Mouse (Mus musculus) heart, adult 11 months (tissue): ENCODE results near the gene Mpo.

Source experiments
- DNase-seq: peaks from one replicate; pipeline ENCODE4 v3.0.0; 2022

Mpo gene

DNA sequence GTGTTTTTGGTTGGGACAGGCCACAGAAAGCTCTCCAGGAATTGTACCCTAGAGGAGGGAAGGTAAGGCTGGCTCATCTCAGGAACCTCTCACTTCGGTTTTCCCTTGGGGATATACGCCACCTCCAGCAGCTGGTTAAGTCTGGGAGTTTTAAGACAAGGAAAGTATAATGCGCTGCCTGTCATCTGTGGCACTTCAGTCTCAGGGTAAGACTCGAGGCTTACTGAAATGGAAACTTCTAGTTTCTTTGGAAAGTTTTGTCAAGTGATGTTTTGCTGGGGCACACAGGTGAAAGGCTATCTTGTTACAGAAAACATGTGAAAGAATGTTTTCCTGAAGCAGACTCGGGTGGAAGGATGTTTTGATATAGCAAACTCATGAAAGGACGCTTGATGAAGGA is 14.1 kb downstream of the Mpo start:
- no peak for DNase-seq

GRCm38 (mm10) chr11:87808236-87808635 is 14.9 kb downstream of the Mpo start:
- DNase-seq = no peak

DNA sequence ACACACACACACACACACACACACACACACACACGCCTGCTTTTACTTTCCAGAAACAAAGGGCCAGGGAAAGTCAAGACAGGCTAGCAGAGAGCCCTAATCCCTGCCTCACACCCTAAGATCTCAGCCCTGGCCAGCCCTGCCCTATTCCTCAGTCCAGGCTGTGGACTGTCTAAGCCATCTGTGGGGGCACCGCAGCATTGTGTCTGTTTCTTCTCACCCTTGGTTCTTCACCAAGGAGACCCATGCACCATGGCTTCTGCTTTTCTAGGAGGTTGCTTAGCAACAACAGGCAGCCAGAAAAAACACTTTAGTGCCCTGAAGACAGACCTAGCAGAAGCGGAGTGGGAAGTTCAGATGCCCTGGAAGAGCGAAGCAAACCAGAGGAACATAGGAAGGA is 18.0 kb downstream of the Mpo start:
- no peak for DNase-seq

DNA sequence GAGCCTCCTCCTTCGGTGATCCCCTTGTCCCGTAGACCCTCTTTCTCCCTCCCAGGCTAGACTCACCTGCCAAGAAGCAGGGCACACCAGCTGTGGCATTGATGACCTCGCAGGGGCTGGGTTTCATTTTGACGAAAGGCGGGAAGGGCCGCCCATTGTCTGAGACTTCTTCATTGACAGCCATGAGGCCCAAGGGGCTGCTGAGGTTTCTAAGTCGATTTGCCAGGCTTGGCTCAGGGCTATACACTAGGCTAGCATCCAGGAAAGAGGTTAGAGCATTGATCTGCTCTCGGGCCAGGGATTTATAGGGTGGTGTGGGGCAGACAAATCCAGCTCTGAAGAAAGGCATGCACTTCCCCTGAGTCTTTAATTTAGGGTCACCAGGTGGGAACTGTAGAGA is 21.4 kb downstream of the Mpo start:
- DNase-seq = no peak

DNA sequence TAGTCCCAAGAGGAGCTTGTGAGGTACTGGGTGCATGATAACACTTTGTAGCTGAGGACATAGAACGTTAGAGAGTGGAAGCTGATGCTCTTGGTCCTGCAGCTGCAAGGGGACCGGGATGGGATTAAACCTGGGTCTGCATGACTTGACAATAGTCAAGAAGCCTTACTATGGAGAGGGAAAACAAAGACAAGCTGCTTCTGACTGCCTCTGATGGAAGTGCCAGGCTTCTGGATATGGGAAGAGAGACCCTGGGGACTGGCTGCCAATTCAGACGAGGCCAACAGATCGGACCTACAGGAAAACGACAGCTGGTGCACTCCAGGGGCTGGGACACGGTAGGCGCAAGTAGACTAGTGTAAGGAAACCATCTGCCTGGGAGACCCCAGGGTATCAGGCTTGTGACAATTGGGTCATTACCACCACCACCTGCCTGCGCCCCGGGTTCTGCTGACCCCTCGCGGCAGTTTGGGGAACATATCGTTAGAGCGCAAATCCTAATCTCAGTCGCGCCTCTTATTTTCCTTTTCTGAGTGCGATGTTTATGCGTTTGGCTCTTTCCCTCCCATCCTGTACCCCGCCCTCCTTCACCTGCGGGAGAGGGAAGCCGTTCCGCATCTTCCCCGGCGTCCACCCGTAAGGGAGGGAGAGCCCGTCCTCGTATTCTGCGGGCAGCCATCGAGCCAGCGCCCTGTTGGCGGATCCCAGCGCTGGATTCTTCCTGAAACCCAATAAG is 23.5 kb downstream of the Mpo start:
- peak; percentile 73 for DNase-seq

- no peak for DNase-seq
Measured at GRCm38 (mm10) chr11:87817443-87817773, 24.0 kb downstream of the Mpo start.

DNA sequence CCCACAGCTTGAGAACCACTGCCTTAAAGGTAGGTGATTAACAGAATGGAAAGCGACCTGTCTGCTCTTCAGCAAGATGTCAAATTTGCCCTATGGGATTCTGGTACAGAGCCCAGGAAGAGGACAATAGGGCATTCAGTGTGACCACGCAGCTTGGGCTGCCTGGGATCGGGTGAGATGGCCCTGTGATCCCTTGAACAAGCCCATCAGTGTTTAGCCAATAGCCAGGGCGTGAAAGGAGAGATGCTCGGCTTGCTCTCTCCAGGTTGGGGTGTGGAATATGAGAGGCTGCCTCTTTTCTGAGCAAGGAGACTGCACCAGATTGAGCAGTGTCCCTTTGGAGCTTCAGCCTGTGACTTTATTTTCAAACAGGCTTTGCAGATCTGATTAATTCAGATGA is 28.1 kb downstream of the Mpo start:
- peak; percentile 81 for DNase-seq

GRCm38 (mm10) chr11:87828239-87828900 is 35.0 kb downstream of the Mpo start, which contains the start of gene Lpo:
Lpo (minus strand) TSS chr11:87828289.
- peak; percentile 77 for DNase-seq

- peak; percentile 72 for DNase-seq
Measured at GRCm38 (mm10) chr11:87840676-87841075, 47.3 kb downstream of the Mpo start.

DNA sequence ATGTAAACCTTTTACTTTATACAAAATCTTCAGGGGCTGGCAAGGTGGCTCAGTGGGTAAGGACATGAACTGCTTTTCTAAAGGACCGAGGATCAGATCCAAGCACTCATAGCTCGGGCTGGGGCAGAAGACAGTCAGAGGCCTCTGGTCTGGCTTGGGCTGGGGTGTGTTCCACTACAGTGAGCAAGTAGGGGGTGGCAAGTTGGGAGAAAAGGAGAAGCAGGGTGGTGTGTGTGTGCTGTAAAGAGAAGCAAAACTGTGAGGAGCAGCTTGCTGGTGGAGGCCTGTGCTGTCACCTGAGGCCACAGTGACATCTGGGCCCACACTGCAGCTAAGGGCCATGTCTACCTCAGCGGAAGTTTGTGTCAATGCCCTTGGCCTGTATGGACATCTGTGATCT is 48.1 kb downstream of the Mpo start:
- DNase-seq = no peak

DNA sequence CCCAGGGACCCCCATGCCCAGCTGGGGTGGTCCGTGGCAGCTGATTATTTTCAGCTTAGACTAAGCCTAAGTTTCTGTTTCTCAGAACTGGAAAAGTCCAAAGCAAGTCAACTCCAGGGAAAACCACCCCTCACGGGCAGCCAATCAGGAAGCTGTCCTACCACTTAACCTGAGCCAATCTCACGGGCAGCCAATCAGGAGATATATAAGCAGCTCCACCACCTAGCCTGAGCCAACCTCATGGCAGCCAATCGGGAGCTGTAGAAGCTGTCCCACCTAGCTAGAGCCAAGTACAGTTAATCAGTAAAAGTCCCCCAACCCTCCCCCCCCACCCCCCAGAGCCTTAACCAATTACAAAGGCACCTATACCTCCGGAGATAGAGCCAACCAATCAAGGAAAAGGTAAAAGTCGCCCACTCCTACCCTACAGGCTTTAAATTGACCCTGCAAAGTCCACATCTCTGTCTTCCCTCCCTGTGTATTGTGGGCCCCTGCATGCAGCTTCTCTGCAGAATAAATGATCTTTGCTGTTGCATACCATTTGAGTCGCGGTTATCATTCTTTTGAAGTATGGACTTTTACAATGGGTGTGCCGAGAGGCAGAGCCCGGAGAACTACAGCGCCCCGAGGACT is 53.7 kb downstream of the Mpo start:
- no peak for DNase-seq

GRCm38 (mm10) chr11:87847884-87848283 is 54.5 kb downstream of the Mpo start:
- DNase-seq = peak; percentile 74

- peak; percentile 99 for DNase-seq
Measured at GRCm38 (mm10) chr11:87852690-87853596, 59.6 kb downstream of the Mpo start, which contains the start of gene Mks1. Mks1 (plus strand) TSS chr11:87853215.

GRCm38 (mm10) chr11:87853597-87853954 is 60.2 kb downstream of the Mpo start:
- DNase-seq = peak; percentile 89
